ENCODE assay signal across 25 mouse cellular contexts in genomic region chr3:84193881-84194280, GRCm38 (mm10). TPM values are rescaled to one million over a fixed set of nuclear protein-coding genes. Genes with fewer than 3 reads are reported as not detected.
"Had no signal": no experiment of that assay in that cellular context is flagged by ENCODE, and none has a peak within 500 bp of the region (broad histone marks: within the 10 kb centered on the region; RNA-seq: fewer than 3 reads in every experiment).

No protein-coding gene starts in this region.

- DNase-seq: kidney, adult 11 months; kidney, adult 8-10 months; kidney, postnatal 25 days; layer of hippocampus, adult 9-11 months; liver; lung, adult 18-20 months; lung, postnatal 10 days; lung, postnatal 36 days; midbrain, embryonic 14.5 days; retina, postnatal 1 day; right cerebral cortex, postnatal 25 days; spleen, adult 18-20 months; thymus, postnatal 14 days had no signal

- H3K4me1 ChIP-seq: liver, embryonic 15.5 days had no signal

- H3K9ac ChIP-seq: limb, embryonic 13.5 days; liver, embryonic 12.5 days; liver, embryonic 15.5 days; lung, embryonic 15.5 days; neural tube, embryonic 13.5 days; stomach, embryonic 15.5 days had no signal

- ATAC-seq: liver, embryonic 12.5 days had no signal

- H3K9me3 ChIP-seq: limb, embryonic 10.5 days; limb, embryonic 13.5 days; liver, embryonic 12.5 days; liver, embryonic 15.5 days; lung, embryonic 15.5 days; midbrain, embryonic 10.5 days; neural tube, embryonic 13.5 days; stomach, embryonic 15.5 days had no signal

- H3K4me3 ChIP-seq: layer of hippocampus, adult 2 months; limb, embryonic 10.5 days; limb, embryonic 13.5 days; liver, embryonic 12.5 days; liver, embryonic 15.5 days; lung, embryonic 15.5 days; megakaryocyte, embryonic 14.5 days; midbrain, embryonic 10.5 days; neural tube, embryonic 13.5 days; stomach, embryonic 15.5 days had no signal

- H3K36me3 ChIP-seq: liver, embryonic 12.5 days; lung, embryonic 15.5 days; stomach, embryonic 15.5 days had no signal

- H3K4me2 ChIP-seq: limb, embryonic 13.5 days; liver, embryonic 12.5 days; liver, embryonic 15.5 days; lung, embryonic 15.5 days; neural tube, embryonic 13.5 days; stomach, embryonic 15.5 days had no signal

- H3K27ac ChIP-seq: layer of hippocampus, adult 2 months; limb, embryonic 10.5 days; limb, embryonic 13.5 days; liver, embryonic 12.5 days; liver, embryonic 15.5 days; midbrain, embryonic 10.5 days; neural tube, embryonic 13.5 days; stomach, embryonic 15.5 days had no signal

- H3K27me3 ChIP-seq: lung, embryonic 15.5 days; neural tube, embryonic 13.5 days; stomach, embryonic 15.5 days had no signal

RNA-seq across cellular contexts. Expression of gene Gm6525, which starts 20.0 kb away (rescaled TPM):
- polyA plus RNA-seq: large intestine, adult 2 months; liver, embryonic 12.5 days; thymus, adult 2 months had no signal
